Mouse (Mus musculus) Muller cell, postnatal 12 days (primary cell): ENCODE measurements around the gene Gimap7.
"Not testable (repeated sequence)": the region's sequence is repeated elsewhere in the genome, so short reads cannot be mapped to it uniquely, and the experiment has no call there.

Experiments used
- DNase-seq: peaks from one replicate; pipeline ENCODE4 v3.0.0-alpha.2; 2015; ENCODE audit errors: inconsistent ontology term

Gimap7 gene

GRCm38 (mm10) chr6:48718455-48718854 lies at the start of gene Gimap7, which contains the start of gene Gm28053:
Gene Gimap7 (plus strand): TSS chr6:48718621.
Gene Gm28053 (plus strand): TSS chr6:48718607.
- no peak for DNase-seq

GRCm38 (mm10) chr6:48669446-48669969 lies 48.9 kb upstream of the Gimap7 start:
- no peak for DNase-seq

- DNase-seq: no peak
Measured at GRCm38 (mm10) chr6:48674291-48675058, 43.9 kb upstream of the Gimap7 start.

GRCm38 (mm10) chr6:48675400-48675930 lies 43.0 kb upstream of the Gimap7 start:
- DNase-seq: no peak

- peak; percentile 3 for DNase-seq
Measured at GRCm38 (mm10) chr6:48675931-48676859, 42.2 kb upstream of the Gimap7 start, which contains the start of gene Gimap9. Gene Gimap9 (plus strand): TSS chr6:48676129.

- no peak for DNase-seq
Measured at GRCm38 (mm10) chr6:48676860-48677415, 41.5 kb upstream of the Gimap7 start.

GRCm38 (mm10) chr6:48677492-48678345 lies 40.7 kb upstream of the Gimap7 start:
- DNase-seq: no peak

- DNase-seq: no peak
Measured at GRCm38 (mm10) chr6:48678391-48678790, 40.0 kb upstream of the Gimap7 start.

- DNase-seq: no peak
Measured at GRCm38 (mm10) chr6:48679701-48680100, 38.7 kb upstream of the Gimap7 start.

- DNase-seq: no peak
Measured at GRCm38 (mm10) chr6:48680421-48680820, 38.0 kb upstream of the Gimap7 start.

- no peak for DNase-seq
Measured at GRCm38 (mm10) chr6:48681472-48682090, 36.8 kb upstream of the Gimap7 start.

GRCm38 (mm10) chr6:48682271-48682670 lies 36.1 kb upstream of the Gimap7 start:
- no peak for DNase-seq

- DNase-seq: not testable (repeated sequence)
Measured at GRCm38 (mm10) chr6:48683263-48683821, 35.1 kb upstream of the Gimap7 start.

GRCm38 (mm10) chr6:48684319-48684718 lies 34.1 kb upstream of the Gimap7 start, which contains the start of gene Gimap4:
Gene Gimap4 (plus strand): TSS chr6:48684549.
- DNase-seq: no peak

- no peak for DNase-seq
Measured at GRCm38 (mm10) chr6:48684806-48685205, 33.6 kb upstream of the Gimap7 start.

GRCm38 (mm10) chr6:48685251-48685650 lies 33.2 kb upstream of the Gimap7 start:
- DNase-seq: no peak

- DNase-seq: peak; percentile 64
Measured at GRCm38 (mm10) chr6:48685694-48686665, 32.4 kb upstream of the Gimap7 start.

GRCm38 (mm10) chr6:48687077-48687476 lies 31.3 kb upstream of the Gimap7 start:
- peak; percentile 26 for DNase-seq

- DNase-seq: no peak
Measured at GRCm38 (mm10) chr6:48689320-48689719, 29.1 kb upstream of the Gimap7 start.
